Mouse (Mus musculus) heart, embryonic 11.5 days (tissue): ENCODE results near the gene Nfxl1. TPM values are rescaled to one million over a fixed set of nuclear protein-coding genes. Genes with fewer than 3 reads are reported as not detected.
A peak's percentile ranks its signal among the peaks of the same experiment; 100 is the strongest.

ENCODE experiments used
- ATAC-seq: fragments of 200-750 bp; cut with Nextera tagmentation; replicated peaks from 2 replicates; pipeline ENCODE4 v1.8.0; 2017; ENCODE audit warnings: moderate library complexity; ENCODE audit not compliant: insufficient number of reproducible peaks, low FRiP score, low TSS enrichment
- H3K27ac ChIP-seq: fragments of 300-500 bp; sonication (generic); 2 replicates; pipeline ENCODE4 v1.5.1; 2014; ENCODE audit warnings: mild to moderate bottlenecking, low read depth, low read length
- H3K27me3 ChIP-seq: fragments of 300-500 bp; sonication (generic); 2 replicates; pipeline ENCODE4 v1.6.1; 2014; ENCODE audit warnings: mild to moderate bottlenecking, low read length, mixed read lengths; ENCODE audit not compliant: control insufficient read depth, insufficient read depth
- H3K36me3 ChIP-seq: fragments of 300-500 bp; sonication (generic); 2 replicates; pipeline ENCODE4 v1.6.1; 2014; ENCODE audit warnings: mild to moderate bottlenecking, low read length, moderate library complexity, mixed read lengths; ENCODE audit not compliant: control insufficient read depth, insufficient read depth
- H3K4me1 ChIP-seq: fragments of 300-500 bp; sonication (generic); 2 replicates; pipeline ENCODE4 v1.6.1; 2014; ENCODE audit warnings: low read length; ENCODE audit not compliant: control insufficient read depth, insufficient read depth
- H3K4me2 ChIP-seq: fragments of 300-500 bp; sonication (generic); 2 replicates; pipeline ENCODE4 v1.6.1; 2014; ENCODE audit warnings: mild to moderate bottlenecking, moderate library complexity
- H3K4me3 ChIP-seq: fragments of 300-500 bp; sonication (generic); 2 replicates; pipeline ENCODE4 v1.5.1; 2014; ENCODE audit warnings: low read depth, low read length
- H3K9ac ChIP-seq: fragments of 300-500 bp; sonication (generic); 2 replicates; pipeline ENCODE4 v1.6.1; 2014; ENCODE audit warnings: mild to moderate bottlenecking, low read depth, low read length, moderate library complexity
- H3K9me3 ChIP-seq: fragments of 300-500 bp; sonication (generic); replicated peaks from 2 replicates; pipeline ENCODE4 v1.6.1; 2016; ENCODE audit warnings: low read length; ENCODE audit not compliant: control insufficient read depth
- WGBS: fragments of 180-500 bp; shearing (Covaris S2); extraction: QIAGEN DNeasy Blood & Tissue Kit; methylation state at CpG from one replicate; pipeline ENCODE4 v1.1.7; 2014; ENCODE audit not compliant: insufficient replicate concordance; 5-methylcytosine and 5-hydroxymethylcytosine counted together
- polyA plus RNA-seq: library from polyadenylated mRNA; unstranded; fragments of >200 nt; fragmentation: Nextera tagmentation; extraction: Ambion mirVana; gene quantifications from 2 replicates; pipeline ENCODE4 v1.2.1, GENCODE M21; 2014

Gene Nfxl1
- polyA plus RNA-seq, 1 experiment from 2014 or later = 19.4 TPM

- Histone ChIP-seq H3K4me3 (no peak overlapping the region), H3K36me3 (no peaks in the 10 kb centered on the region), H3K4me2 (no peak overlapping the region), H3K27me3 (no peaks in the 10 kb centered on the region), H3K9me3 (no peaks in the 10 kb centered on the region), H3K4me1 (0 out of 2 replicates have a peak, but pooled peaks cover 9% of the 10 kb centered on the region), H3K27ac (no peak overlapping the region), H3K9ac (no peak overlapping the region)
- no peak for ATAC-seq
- 34% methylated on average over 2 of the region's 2 CpGs for WGBS
Observed at GRCm38 (mm10) chr5:72491232-72491631, 68.3 kb downstream of the Nfxl1 start.

DNA sequence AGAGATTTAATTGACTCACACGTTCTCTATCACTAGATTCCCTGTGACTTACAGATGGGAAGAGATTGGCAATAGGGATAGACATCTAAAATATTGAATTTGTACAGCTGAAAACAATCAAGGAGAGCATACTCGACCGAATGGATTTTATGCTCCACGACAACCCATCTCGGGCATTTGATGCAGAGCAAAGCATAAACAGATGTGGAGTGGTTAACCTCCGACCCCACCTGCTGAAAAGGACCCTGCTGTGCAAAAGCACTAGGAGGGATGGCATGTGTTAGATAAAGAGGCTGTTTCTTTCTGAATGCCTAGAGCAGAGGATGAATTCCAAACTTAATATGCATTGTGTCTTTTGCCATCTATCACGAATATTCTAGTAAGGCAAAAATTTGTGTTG is 79.0 kb downstream of the Nfxl1 start:
- Histone ChIP-seq H3K27ac (no peak overlapping the region), H3K4me1 (no peaks in the 10 kb centered on the region), H3K9me3 (no peaks in the 10 kb centered on the region), H3K27me3 (no peaks in the 10 kb centered on the region), H3K36me3 (no peaks in the 10 kb centered on the region), H3K4me2 (no peak overlapping the region), H3K4me3 (no peak overlapping the region), H3K9ac (no peak overlapping the region)
- WGBS = 40% methylated on average over 7 of the region's 7 CpGs
- ATAC-seq = no peak

GRCm38 (mm10) chr5:72472317-72473009 is 87.0 kb downstream of the Nfxl1 start:
- 29% methylated on average over 12 of the region's 12 CpGs for WGBS
- 0 out of 2 replicates have a peak, but pooled peaks have one; percentile 39 for ATAC-seq
- Histone ChIP-seq H3K4me3 (no peak overlapping the region), H3K4me2 (peak overlapping the region; percentile 27; the same call in 1 of the 2 replicates), H3K27me3 (no peaks in the 10 kb centered on the region), H3K36me3 (no peaks in the 10 kb centered on the region), H3K27ac (no peak overlapping the region), H3K9ac (no peak overlapping the region), H3K4me1 (peaks cover 8% of the 10 kb centered on the region; the same call in 1 of the 2 replicates), H3K9me3 (no peaks in the 10 kb centered on the region)

- 57% methylated on average over 7 of the region's 7 CpGs for WGBS
- H3K36me3 ChIP-seq = no peaks in the 10 kb centered on the region
- no peaks in the 10 kb centered on the region for H3K9me3 ChIP-seq
- no peak overlapping the region for H3K4me3 ChIP-seq
- H3K9ac ChIP-seq = no peak overlapping the region
- no peak for ATAC-seq
- no peak overlapping the region for H3K4me2 ChIP-seq
- H3K27ac ChIP-seq = no peak overlapping the region
- H3K27me3 ChIP-seq = no peaks in the 10 kb centered on the region
- H3K4me1 ChIP-seq = peaks cover 8% of the 10 kb centered on the region; the same call in 1 of the 2 replicates
Observed at GRCm38 (mm10) chr5:72471746-72472145, 87.7 kb downstream of the Nfxl1 start.

- no peak overlapping the region for H3K4me3 ChIP-seq
- H3K27ac ChIP-seq = no peak overlapping the region
- H3K9me3 ChIP-seq = no peaks in the 10 kb centered on the region
- no peak overlapping the region for H3K4me2 ChIP-seq
- ATAC-seq = no peak
- H3K9ac ChIP-seq = no peak overlapping the region
- 70% methylated on average over 3 of the region's 3 CpGs for whole genome bisulfite sequencing
- H3K36me3 ChIP-seq = no peaks in the 10 kb centered on the region
- H3K27me3 ChIP-seq = no peaks in the 10 kb centered on the region
- no peaks in the 10 kb centered on the region for H3K4me1 ChIP-seq
Observed at GRCm38 (mm10) chr5:72464932-72465331, 94.6 kb downstream of the Nfxl1 start.

Other genes starting within 250 kb of the Nfxl1 start
- gene Corin, start 55.2 kb downstream of the Nfxl1 start, polyA plus RNA-seq = 23.7 and 30.8 TPM in 2 replicates
- 0.44 TPM in 1 of 2 replicates, not detected in the other for gene Zar1, start 21.6 kb upstream of the Nfxl1 start, polyA plus RNA-seq
- gene Gm5868, start 27.9 kb upstream of the Nfxl1 start, polyA plus RNA-seq = 0.17 and 0.45 TPM in 2 replicates
- not detected in 2 replicates for gene Cnga1, start 84.6 kb upstream of the Nfxl1 start, polyA plus RNA-seq
- 0.04 and 0.61 TPM in 2 replicates for gene Nipal1, start 88.1 kb upstream of the Nfxl1 start, polyA plus RNA-seq
- 0.04 TPM in 1 of 2 replicates, not detected in the other for gene Txk, start 193.1 kb upstream of the Nfxl1 start, polyA plus RNA-seq